Mouse (Mus musculus) cerebellum, postnatal 14 days (tissue): ENCODE results near the gene Shb.
"Not testable (repeated sequence)": the region's sequence is repeated elsewhere in the genome, so short reads cannot be mapped to it uniquely, and the experiment has no call there.

ENCODE experiments used
- DNase-seq, 2 experiments: peaks; one replicate each; pipeline ENCODE4 v3.0.0; 2021; ENCODE audit warnings: mixed read lengths in 2 of 2

The Shb gene

GRCm38 (mm10) chr4:45416314-45416713 is 116.0 kb downstream of the Shb start:
- peak; percentile 52 to 53 for DNase-seq

GRCm38 (mm10) chr4:45413674-45414338 is 118.5 kb downstream of the Shb start:
- no peak for DNase-seq

- DNase-seq: no peak
Observed at GRCm38 (mm10) chr4:45412433-45413192, 119.7 kb downstream of the Shb start.

- DNase-seq: no peak
Observed at GRCm38 (mm10) chr4:45411181-45411790, 121.0 kb downstream of the Shb start.

- DNase-seq: peak; percentile 65 to 67
Observed at GRCm38 (mm10) chr4:45409270-45409669, 123.0 kb downstream of the Shb start.

GRCm38 (mm10) chr4:45408427-45409132 is 123.7 kb downstream of the Shb start, which contains the start of gene Slc25a51:
TSS of gene Slc25a51 (minus strand) at chr4:45408766.
- peak; percentile 86 to 92 for DNase-seq

GRCm38 (mm10) chr4:45407703-45408334 is 124.5 kb downstream of the Shb start:
- no peak for DNase-seq

- DNase-seq: no peak
Observed at GRCm38 (mm10) chr4:45407001-45407702, 125.1 kb downstream of the Shb start.

GRCm38 (mm10) chr4:45406397-45406796 is 125.9 kb downstream of the Shb start:
- no peak for DNase-seq

- no peak for DNase-seq
Observed at GRCm38 (mm10) chr4:45405315-45405714, 127.0 kb downstream of the Shb start.

GRCm38 (mm10) chr4:45404086-45404485 is 128.2 kb downstream of the Shb start:
- DNase-seq: no peak

GRCm38 (mm10) chr4:45403499-45403878 is 128.8 kb downstream of the Shb start:
- DNase-seq: no peak

- no peak for DNase-seq
Observed at GRCm38 (mm10) chr4:45402878-45403498, 129.3 kb downstream of the Shb start.

GRCm38 (mm10) chr4:45402281-45402680 is 130.0 kb downstream of the Shb start:
- no peak for DNase-seq

GRCm38 (mm10) chr4:45399421-45400210 is 132.7 kb downstream of the Shb start:
- DNase-seq: no peak

GRCm38 (mm10) chr4:45398315-45398714 is 134.0 kb downstream of the Shb start:
- DNase-seq: not testable (repeated sequence)

- not testable (repeated sequence) for DNase-seq
Observed at GRCm38 (mm10) chr4:45396211-45396610, 136.1 kb downstream of the Shb start.

- DNase-seq: no peak
Observed at GRCm38 (mm10) chr4:45393658-45394057, 138.6 kb downstream of the Shb start.

- no peak for DNase-seq
Observed at GRCm38 (mm10) chr4:45392994-45393393, 139.3 kb downstream of the Shb start.

- DNase-seq: no peak
Observed at GRCm38 (mm10) chr4:45392572-45392971, 139.7 kb downstream of the Shb start.

GRCm38 (mm10) chr4:45392099-45392498 is 140.2 kb downstream of the Shb start:
- no peak for DNase-seq
